Mouse (Mus musculus) embryo, embryonic 11 days (tissue): ENCODE results near the gene Grifin.

Experiments
- DNase-seq: peaks from one replicate; pipeline ENCODE4 v3.0.0-alpha.2; 2015

Grifin gene

GRCm38 (mm10) chr5:140583732-140584368 lies 19.0 kb upstream of the Grifin start:
- DNase-seq = peak; percentile 88

- peak; percentile 50 for DNase-seq
Measured at GRCm38 (mm10) chr5:140582995-140583731, 18.3 kb upstream of the Grifin start.

- peak; percentile 80 for DNase-seq
Measured at GRCm38 (mm10) chr5:140581569-140581968, 16.7 kb upstream of the Grifin start.

- peak; percentile 89 for DNase-seq
Measured at GRCm38 (mm10) chr5:140579771-140580170, 14.9 kb upstream of the Grifin start.

GRCm38 (mm10) chr5:140579221-140579620 lies 14.3 kb upstream of the Grifin start:
- DNase-seq = no peak

GRCm38 (mm10) chr5:140575381-140575866 lies 10.6 kb upstream of the Grifin start:
- no peak for DNase-seq

GRCm38 (mm10) chr5:140572611-140573010 lies 7.7 kb upstream of the Grifin start:
- no peak for DNase-seq

- DNase-seq = no peak
Measured at GRCm38 (mm10) chr5:140571673-140572072, 6.8 kb upstream of the Grifin start.

- no peak for DNase-seq
Measured at GRCm38 (mm10) chr5:140571201-140571600, 6.3 kb upstream of the Grifin start.

GRCm38 (mm10) chr5:140570223-140570870 lies 5.5 kb upstream of the Grifin start:
- DNase-seq = no peak

- no peak for DNase-seq
Measured at GRCm38 (mm10) chr5:140569032-140569595, 4.2 kb upstream of the Grifin start.

- peak; percentile 72 for DNase-seq
Measured at GRCm38 (mm10) chr5:140568321-140568970, 3.6 kb upstream of the Grifin start.

- DNase-seq = no peak
Measured at GRCm38 (mm10) chr5:140567751-140568150, 2.9 kb upstream of the Grifin start.

- DNase-seq = peak; percentile 52
Measured at GRCm38 (mm10) chr5:140567321-140567720, 2.5 kb upstream of the Grifin start.

GRCm38 (mm10) chr5:140566271-140566670 lies 1.4 kb upstream of the Grifin start:
- DNase-seq = no peak

- DNase-seq = peak; percentile 49
Measured at GRCm38 (mm10) chr5:140565856-140566255, 985 bp upstream of the Grifin start.

- no peak for DNase-seq
Measured at GRCm38 (mm10) chr5:140565451-140565850, 580 bp upstream of the Grifin start.

- no peak for DNase-seq
Measured at GRCm38 (mm10) chr5:140562601-140563000, 2.3 kb downstream of the Grifin start.

- no peak for DNase-seq
Measured at GRCm38 (mm10) chr5:140556859-140557258, 8.0 kb downstream of the Grifin start.

- DNase-seq = no peak
Measured at GRCm38 (mm10) chr5:140553719-140554118, 11.2 kb downstream of the Grifin start.

- DNase-seq = peak; percentile 75
Measured at GRCm38 (mm10) chr5:140549306-140550047, 15.4 kb downstream of the Grifin start.

- no peak for DNase-seq
Measured at GRCm38 (mm10) chr5:140546332-140546731, 18.5 kb downstream of the Grifin start.
